Mouse (Mus musculus) CD8-positive naive resting alpha-beta T cell, adult 2 months (primary cell): ENCODE data around the gene Tshz2.
"Not testable (repeated sequence)": the region's sequence is repeated elsewhere in the genome, so short reads cannot be mapped to it uniquely, and the experiment has no call there.

Experiments used
- DNase-seq, 2 experiments: peaks; one replicate each; pipeline ENCODE4 v3.0.0; 2022; ENCODE audit warnings: low read depth in 2 of 2, low spot score in 2 of 2

Tshz2 gene

DNA sequence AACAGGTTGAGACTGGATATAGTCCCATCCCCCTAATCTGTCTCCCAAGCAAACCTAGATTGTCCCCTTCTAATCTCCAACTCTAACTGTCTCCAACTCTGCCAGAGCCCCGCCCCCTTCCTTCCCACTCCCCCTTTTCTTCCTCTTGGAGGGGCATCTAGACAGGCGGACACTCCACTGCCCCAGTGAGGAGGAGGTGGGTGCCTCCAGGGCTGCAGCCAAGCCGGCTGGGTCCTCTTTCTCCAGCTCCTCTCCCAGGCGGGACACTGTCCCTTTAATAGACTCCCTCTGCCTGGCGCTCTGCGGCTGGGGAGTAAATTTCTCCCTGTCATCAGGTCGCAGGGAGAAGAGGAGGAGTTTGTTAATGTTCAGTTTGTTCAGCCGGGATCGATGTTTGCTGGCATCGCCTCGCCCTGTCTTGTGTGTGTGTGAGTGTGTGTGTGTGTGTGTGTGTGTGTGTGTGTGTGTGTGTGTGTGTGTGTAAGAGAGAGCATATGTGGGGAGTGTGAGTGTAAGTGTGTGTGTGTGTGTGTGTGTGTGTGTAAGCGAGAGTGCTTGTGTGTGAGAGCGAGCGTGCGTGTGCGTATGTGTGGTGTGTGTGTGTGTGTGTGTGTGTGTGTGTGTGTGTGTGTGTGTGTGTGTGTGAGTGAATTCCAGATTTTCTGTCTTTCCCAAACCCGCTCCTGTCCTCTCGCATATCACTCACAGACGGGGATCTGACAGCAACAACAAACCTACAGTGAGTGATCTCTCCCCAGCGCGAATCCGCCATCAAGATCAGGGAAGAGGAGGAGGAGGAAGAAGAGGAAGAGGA, at the start of gene Tshz2:
Gene Tshz2 (plus strand): TSS at position 676 of the 814 bp plus-strand sequence.
- DNase-seq, result no peak

DNA sequence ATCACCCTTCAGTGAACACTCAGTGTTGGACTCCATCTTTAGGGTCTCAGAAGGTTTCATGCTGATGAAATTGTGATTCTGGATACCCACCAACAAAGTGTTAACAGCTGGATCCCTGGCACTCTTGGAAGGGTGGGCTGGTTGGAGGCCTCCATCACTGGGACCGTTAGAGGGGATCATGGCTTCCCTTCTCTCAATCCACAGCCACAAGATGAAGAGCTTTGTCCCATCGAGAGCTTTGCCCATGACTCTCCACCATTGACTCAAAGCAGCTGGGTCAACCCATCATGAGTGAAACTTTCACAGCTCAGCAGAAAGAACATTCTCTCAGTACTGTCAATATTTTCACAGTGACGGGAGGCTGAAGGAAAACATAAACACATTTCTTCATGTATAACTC, 49.3 kb upstream of the Tshz2 start:
- no peak for DNase-seq

DNA sequence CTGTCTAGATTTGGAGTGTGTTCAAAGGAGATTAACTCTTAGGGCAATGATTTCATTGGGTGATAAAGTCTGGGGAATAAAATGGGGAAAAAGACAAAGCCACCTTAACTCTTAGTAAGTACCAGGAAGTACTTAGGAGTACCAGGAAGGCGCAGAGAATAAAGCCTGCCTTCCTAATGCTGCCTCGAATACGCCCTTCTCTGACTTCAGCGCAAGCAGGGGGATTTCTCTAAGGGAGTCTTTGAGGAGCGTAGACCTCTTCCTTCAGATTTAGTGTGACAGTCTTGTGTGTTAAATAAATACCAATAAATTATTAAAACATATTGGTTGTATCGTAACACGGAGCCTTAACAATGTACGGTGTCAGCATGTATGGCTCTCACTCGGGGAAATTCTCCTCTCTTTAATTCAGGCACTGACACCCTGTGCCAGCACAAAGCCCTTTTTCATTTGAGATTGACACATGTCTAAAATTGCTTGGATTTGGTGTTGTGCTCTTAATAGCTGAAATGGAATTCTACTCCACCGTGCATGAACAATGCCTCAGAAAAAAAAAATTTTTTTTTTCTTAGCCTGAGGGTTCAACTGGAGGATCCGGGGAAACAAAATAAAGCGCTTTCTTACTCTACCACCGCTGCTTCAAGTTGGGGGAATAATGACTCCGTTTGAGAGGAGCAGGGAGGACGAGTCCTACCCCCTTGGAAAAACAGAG, 47.9 kb upstream of the Tshz2 start:
- DNase-seq, result no peak

DNA sequence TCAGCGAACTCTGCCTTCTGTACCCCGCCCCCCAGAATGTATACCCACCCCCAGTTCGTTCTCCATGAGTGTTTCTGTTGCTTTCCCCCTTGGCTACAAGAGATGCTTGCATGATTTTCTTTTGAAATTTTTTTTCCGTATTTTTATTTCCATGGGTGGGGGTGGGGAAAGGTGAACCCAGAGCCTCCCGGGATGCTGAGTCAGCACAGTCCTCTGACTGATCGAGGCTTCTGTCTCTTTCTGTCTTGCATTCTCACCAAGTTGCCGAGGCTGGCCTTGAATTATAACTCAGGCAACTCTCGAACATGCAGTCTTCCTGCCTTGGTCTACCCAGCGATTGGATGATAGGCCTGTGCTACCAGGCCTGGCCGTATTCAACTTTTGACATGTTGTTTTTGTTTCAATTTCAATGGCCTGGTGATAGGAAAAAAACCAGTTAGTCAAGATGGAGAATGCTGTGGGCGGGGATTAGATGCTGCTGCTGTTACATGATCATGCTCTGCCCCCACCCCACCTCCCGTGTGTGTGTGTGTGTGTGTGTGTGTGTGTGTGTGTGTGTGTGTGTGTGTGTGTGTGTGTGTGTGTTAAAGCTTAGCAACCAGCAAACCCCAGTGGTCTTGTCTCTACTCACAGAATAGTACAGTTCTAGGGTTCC, 47.1 kb upstream of the Tshz2 start:
- DNase-seq, result no peak

DNA sequence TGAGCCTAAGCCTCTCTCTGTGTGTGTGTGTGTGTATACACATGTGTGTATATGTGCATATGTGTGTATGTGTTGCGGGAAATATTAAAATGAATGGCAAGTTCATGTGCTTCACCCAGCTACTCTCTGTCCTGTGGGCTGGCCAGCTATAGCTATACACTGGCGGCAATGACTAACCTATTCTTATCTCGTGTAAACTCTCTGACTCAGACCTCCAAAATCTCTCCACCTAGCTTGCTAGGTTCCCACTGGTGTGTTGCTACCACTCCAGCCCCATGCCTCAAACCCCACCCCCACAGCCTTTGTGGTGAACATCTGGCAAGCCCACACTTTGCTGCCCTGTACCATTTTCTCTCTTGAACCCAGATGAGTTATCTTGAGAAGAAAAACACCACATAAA, 46.1 kb upstream of the Tshz2 start:
- DNase-seq, result no peak

DNA sequence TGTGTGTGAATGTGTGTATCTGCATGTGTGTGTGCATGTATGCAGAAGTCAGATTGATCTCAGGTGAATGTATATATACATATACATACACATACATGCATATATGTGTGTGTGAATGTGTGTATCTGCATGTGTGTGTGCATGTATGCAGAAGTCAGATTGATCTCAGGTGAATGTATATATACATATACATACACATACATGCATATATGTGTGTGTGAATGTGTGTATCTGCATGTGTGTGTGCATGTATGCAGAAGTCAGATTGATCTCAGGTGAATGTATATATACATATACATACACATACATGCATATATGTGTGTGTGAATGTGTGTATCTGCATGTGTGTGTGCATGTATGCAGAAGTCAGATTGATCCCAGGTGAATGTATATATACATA, 45.2 kb upstream of the Tshz2 start, which contains the start of gene Gm11011:
Gene Gm11011 (minus strand): TSS at position 101 of the 400 bp plus-strand sequence.
- not testable (repeated sequence) for DNase-seq

DNA sequence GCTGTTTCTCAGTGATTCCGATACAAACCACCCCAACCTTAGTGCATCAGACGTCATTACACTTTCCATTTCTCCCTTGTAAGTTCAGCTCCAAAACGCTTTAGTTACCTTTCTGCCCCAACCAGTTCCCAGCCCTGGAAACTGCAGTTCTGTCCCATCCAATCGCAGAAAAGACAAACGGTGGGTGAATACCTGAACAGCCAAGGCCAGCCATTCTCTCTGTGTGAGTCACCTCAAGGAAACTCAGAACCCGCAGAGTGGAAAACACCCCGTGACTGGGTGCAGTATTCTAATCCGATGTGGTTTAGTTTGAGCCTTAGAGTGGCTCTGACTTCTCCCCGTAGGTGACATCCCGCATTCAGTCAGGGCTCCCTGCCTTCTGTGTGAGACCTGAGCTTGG, 43.1 kb upstream of the Tshz2 start:
- no peak for DNase-seq

DNA sequence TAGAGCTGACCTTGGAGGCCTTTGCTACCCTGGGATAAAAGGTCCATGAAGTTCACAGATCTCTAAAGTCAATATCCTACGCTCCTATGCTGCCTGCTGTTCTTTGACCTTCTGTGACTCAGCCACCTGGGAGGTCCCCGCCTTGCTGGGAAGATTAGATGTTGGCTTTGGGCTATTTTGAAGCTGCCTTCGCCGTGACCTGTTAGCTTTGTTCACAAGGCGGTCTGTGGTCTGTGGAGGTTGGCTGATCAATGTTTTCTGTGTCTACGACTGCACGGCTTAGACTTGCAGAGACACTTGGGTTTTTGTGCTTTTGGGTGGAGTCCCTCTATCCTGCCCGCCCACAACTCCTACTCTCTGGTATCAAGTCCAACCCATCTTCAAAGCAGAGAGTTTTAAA, 42.4 kb upstream of the Tshz2 start:
- DNase-seq, result no peak

DNA sequence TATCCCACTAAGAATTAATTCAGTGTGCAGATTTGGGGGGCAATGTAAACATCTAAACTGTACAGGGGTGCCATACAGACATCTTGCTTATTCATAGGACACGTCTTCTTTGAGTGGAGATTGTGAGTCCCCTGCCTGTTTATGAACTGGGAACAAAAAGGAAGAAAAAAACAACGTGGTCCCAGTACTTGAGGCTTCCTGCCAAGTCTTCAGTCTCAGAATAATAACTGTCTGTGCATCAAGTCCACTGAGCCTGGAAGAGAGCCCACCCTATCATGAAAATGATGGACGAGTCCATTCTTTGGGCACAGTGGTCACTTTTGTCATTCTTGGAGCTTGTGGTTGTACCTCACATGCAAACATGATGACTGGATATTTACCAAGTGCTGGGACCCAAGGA, 39.1 kb upstream of the Tshz2 start:
- no peak for DNase-seq

DNA sequence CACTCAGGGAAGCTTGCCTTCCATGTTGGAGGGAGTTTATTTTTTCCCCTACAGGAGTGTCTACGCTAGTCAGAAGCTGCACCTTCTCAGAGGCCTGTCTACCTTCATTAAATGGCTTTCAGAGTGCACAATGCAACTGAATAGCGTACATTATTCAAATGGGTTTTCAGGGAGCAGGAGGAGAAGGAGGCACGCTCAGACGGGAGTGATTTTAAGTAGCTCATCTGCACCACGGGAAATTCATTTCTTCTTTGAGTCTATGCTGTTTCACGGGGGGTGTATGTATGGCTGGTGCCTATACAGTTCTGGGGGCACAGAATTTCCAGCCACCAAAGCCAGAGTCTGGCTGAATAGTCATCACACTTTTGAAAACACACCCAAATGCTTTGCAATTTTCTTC, 35.5 kb upstream of the Tshz2 start:
- DNase-seq, result no peak

DNA sequence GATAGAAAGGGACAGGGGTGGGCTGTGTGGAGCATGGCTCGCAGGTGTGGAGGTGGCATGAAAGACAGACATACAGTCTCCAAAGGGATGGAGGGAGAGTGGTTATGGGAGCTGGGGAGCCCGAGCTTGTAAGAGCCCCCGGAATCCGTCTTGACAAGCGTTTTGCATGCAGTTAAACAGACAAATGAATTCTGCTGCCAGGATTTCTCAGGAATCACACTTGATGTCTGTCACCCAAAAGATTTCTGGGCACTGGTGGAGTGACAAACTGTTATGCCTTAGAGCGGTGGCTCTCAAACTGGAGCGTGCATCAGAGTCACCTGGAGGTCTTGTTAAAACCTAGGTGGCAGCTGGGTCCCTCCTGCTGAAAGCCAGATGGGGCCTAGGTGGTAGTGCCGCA, 34.8 kb upstream of the Tshz2 start:
- DNase-seq, result no peak

DNA sequence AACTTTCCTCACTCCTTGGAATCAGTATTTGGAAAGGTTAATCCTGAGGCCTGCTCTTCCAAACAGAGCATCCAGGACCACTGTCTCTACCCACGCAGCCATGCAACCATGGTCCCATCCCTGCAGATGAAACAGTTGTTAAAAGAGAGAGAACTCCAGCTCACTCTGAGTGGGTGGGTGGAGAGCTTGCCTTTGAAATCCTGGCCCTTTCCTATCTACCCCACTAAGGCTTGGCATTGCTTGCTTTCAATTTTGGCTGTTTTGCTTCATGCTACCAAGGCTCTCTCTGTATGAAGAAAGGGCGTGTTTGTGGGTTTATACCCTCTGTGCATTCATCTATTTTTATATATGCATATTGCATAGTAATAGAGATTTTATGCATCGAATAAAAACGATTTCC, 33.2 kb upstream of the Tshz2 start:
- no peak for DNase-seq

DNA sequence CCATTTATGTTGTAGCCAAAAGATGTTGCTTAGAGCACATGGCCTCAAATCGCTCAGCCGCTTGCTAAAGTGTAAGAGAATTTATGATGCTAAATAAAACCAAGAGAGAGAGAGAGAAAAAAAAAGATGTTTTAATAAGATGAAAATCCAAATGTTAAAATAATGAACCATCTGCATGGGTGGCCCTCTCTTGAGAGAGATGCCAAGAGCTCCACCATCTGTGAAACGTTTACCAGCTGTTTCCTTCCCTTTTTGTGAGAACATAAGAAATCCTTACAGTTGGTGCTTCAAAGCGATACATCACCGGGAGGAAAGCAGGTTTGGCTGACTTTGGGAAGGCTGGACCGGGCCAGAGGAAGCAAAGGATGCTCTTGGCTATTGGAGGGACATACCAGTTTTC, 32.6 kb upstream of the Tshz2 start:
- no peak for DNase-seq

DNA sequence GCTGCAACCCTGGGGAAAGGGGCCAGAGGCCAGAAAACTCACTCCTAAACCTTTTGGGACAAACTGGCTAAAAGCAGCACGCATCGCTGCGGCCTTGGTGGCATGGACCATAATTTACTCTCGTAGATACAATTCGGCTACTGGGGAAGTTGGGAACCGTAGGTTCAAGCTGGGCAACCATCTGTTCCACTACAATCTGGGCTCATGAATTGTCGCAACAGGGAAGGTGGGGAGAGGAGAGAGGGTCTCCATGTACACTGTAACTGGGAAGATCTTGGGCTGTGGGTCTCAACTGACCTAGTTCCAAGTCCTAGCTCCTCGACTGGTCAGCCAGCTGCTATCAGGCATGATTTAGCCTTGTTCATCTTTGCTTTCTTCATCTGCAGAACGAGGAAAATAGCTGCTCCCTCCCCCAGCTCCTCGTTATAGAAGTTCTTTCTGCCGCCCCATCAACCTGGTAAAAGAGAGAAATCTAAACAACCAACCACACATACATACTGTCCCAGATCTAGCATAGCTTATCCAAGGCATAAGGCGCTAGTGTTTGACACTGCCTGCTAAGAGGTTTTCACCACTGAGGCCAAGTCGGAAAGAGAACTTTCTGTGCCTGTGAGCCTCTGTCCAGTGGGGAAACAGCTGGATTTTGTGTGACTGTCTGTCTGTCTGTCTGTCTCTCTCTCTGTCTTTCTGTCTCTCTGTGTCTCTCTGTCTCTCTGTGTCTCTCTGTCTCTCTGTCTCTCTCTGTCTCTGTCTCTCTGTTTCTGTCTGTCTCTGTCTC, 25.7 kb upstream of the Tshz2 start:
- no peak for DNase-seq

DNA sequence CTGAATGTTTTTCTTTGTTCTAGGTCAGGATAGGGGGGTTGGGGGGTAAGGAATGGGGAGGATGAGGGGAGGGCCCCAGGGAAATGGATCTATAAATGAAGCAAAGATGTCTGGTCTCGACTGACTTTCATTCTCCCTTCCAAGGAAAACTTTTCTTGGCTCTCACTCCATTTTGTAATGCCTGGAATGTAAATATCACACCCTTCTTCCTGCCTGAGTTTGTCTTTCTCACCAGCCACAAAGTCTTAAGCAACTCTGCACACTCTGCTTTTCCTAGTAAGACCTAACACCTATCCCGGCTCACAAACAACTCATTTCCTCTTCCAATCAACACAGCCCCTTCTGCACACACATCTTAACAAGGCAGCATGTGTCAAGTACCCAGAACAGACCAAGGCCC, 25.0 kb upstream of the Tshz2 start:
- no peak for DNase-seq

DNA sequence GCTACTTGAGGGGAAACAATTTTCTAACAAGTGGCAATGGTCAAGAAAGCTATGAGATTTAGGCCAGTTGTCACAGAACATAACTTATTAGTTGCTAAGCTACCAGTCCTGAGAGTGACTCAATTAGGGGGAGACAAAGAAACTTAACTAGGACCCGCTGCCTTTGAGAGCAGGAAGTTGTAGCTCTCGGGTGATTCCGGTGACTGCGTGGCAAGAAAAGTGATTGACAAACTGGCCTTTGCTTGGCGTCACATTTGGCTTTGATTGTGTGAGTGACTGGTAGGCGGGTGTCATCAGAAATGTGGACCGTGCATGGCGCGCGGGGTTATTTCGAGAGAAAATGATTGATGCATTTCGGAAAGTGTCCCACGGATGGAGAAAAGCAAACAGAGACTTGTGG, 22.9 kb upstream of the Tshz2 start:
- no peak for DNase-seq

DNA sequence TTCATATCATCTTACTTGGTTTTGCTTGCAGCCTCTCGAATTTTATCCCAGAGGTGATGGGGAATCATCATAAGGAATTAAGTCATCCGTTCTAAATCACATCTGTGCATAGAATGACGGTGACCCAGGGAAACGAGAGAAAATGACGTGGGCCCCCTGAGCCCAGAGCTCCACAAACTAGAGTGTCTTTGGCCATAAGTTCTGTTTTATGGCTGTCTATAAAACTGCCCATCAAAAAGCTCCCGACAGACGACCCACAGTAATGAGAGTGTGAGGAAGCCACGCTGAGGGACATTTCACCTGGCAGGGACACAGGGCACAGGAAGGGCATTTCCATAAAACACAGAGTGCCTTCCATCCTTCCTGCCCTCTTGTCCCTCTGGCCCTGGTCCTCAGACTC, 21.9 kb upstream of the Tshz2 start:
- DNase-seq, result no peak

DNA sequence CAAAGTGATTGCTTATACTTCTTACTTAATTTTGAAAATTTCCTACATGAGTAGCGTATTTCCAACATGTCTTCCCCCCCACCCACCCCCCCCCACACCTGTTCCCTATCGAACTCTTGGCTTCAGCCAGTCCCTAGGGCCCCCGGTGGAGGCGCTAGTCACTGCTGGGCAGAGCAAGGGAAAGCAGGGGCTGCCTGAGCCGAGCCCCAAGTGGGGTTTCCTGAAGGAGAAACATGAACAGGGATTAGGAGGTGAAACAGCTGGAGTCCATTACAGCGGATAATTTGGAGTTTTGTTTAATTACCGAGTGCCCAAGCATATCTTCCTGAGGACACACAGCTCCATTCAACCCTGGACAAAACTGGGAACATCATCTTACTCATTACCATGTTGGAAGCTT, 21.3 kb upstream of the Tshz2 start:
- DNase-seq, result no peak

DNA sequence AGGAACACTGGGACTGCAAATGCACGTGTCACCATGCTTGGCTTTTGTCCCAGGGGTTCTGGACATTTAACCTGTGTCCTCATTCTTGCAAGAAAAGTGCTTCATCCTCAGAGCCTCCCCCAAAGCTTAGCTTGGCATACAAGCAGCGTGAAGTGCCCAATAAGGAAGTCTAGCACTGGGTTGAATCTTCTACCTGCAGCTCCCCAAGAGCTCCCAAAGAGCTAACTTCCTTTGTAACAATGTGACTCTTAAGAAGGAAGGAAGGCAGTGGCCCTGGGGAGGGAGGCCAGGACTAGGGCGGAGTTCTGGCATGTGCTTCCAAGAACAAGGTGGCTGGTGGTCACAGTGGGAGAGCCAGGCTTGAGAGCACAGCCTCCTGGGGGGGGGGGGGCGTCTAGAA, 18.1 kb upstream of the Tshz2 start:
- DNase-seq, result no peak

DNA sequence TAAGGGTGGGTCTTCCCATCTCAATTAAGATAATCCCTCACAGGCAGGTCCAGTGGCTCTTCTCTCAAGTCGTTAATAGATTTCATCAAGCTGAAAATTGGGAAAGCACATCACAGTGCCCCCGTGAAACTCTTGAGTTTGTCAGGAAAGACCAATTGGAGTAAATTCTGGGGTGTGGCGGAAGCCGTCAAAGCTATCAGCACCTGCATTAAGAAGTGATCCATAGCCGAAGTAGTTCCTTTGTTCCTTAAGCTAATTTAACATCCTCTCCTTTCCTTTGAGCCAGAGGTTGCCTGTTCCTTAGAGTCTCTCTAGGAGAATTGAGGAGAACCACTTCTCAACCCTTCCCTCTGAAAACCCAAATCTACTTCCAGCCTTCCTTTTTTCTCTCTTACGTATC, 16.8 kb upstream of the Tshz2 start:
- no peak for DNase-seq

DNA sequence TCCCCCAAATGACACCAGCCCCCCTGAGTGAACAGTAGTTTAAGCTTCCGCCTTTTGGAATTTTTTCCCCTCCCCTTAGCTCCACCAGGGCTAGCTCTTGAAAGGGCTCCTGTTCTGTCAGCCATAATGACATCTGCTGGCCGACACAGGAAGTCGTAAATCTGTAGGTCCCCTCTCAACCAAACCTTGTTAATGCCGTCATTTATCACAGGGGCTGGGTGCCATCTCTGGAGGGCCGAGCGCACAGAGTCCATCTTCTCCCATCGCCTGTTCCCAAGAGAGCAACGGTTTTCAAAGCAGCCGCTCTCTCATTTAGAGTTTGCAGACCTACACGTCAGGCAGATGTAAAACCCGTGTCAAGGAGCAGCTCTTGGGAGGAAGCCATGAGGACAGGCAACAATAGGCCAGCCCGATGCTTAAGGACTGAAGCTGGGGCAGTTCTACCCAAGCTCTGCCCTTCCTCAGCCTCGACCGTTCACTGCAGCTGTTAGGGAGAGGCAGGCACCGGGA, 11.6 kb upstream of the Tshz2 start:
- DNase-seq, result no peak
